Mouse (Mus musculus): Measurements from ENCODE around the gene Rdh13. TPM values are rescaled to one million over a fixed set of nuclear protein-coding genes. Genes with fewer than 3 reads are reported as not detected.

Rdh13 gene
- total and polyA plus RNA-seq, 3 experiments, result 25.1 to 34.1 (median 31.0) TPM

DNA sequence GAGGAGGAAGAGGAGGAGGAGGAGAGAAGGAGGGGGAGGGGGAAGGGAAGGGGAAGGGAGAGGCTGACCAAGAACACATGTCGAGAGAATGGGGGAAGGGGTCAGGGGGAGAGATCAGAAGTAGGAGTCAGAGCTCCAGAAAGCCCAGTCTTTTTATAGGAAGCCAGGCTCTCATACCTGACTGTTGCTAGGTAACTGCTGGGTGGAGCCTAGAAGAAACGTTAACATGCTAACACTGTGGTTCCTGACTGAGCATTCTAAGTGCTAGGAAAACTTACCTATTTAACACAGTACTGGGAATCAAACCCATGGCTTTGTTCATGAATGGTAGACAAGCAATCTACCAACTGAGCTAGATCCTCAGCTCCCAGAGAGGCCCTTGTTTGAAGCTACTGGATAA lies 3.8 kb upstream of the Rdh13 start:
- no peak for DNase-seq
- WGBS, result 21% methylated on average over 2 of the region's 2 CpGs

DNA sequence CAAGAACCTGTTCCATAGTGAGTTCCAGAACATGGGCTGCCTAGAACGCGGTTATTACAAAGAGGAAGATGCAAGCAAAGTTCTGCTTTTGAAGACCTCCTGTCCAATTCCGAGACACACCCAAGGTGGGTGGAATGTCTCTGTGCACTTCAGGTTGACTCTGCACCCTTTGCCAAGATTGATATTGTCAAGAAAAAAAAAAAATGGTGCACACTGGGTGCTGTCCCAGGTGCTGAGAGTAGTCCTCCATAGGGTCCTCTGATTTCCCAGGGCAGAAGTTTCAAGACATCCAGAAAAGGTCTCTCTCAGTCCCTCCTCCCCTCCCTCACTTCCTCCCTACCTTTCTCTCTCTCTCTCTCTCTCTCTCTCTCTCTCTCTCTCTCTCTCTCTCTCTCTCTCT lies 3.0 kb upstream of the Rdh13 start:
- intact Hi-C loops (cut with DNase I), result loop anchor here (5.0 to 10.0 kb wide), 3 partner anchors 54 to 824 kb away; partner anchors contain the start of genes Ppp1r12c, Prpf31, Rps9 and Tfpt
- H3K9ac ChIP-seq (ENCODE audit: low read depth, low read length), result no peak overlapping the region
- 86% methylated on average over 3 of the region's 3 CpGs for WGBS
- no peaks in the 10 kb centered on the region for H3K36me3 ChIP-seq (ENCODE audit: control insufficient read depth, insufficient read depth, low read length)
- H3K27ac ChIP-seq, result no peak overlapping the region
- no peak for DNase-seq
- TF ChIP-seq POLR2A (IDR thresholded peaks at IDR 0.05; ENCODE audit: insufficient read depth, low read depth, low read length) (no peak), CTCF (IDR thresholded peaks at IDR 0.05) (no peak), EP300 (IDR thresholded peaks at IDR 0.05; ENCODE audit: insufficient read depth, low read depth, low read length) (no peak)
- H3K27me3 ChIP-seq (ENCODE audit: control insufficient read depth, insufficient read depth, low read length), result no peaks in the 10 kb centered on the region
- no peak overlapping the region for H3K4me3 ChIP-seq
- no peaks in the 10 kb centered on the region for H3K79me2 ChIP-seq (replicated peaks; ENCODE audit: control insufficient read depth, insufficient read depth, low read length)
- H3K4me1 ChIP-seq (ENCODE audit: control insufficient read depth, insufficient read depth, low read length), result peaks cover 1% of the 10 kb centered on the region

More for the DNA sequence above, 3.8 kb upstream of the Rdh13 start:
- no peak for TF ChIP-seq EP300 (IDR thresholded peaks at IDR 0.05; ENCODE audit: insufficient read depth, low read depth, low read length)
- TF ChIP-seq CTCF (IDR thresholded peaks at IDR 0.05), result no peak
- TF ChIP-seq POLR2A (IDR thresholded peaks at IDR 0.05; ENCODE audit: insufficient read depth, low read depth, low read length), result no peak
- Histone ChIP-seq H3K4me3 (no peak overlapping the region), H3K9ac (ENCODE audit: low read depth, low read length) (no peak overlapping the region), H3K27ac (no peak overlapping the region), H3K4me1 (ENCODE audit: control insufficient read depth, insufficient read depth, low read length) (peaks cover 1% of the 10 kb centered on the region), H3K79me2 (replicated peaks; ENCODE audit: control insufficient read depth, insufficient read depth, low read length) (no peaks in the 10 kb centered on the region), H3K27me3 (ENCODE audit: control insufficient read depth, insufficient read depth, low read length) (no peaks in the 10 kb centered on the region), H3K36me3 (ENCODE audit: control insufficient read depth, insufficient read depth, low read length) (no peaks in the 10 kb centered on the region)
- intact Hi-C loops (cut with DNase I), result loop anchor here (5.0 to 10.0 kb wide), 3 partner anchors 53 to 824 kb away; partner anchors contain the start of genes Ppp1r12c, Prpf31, Rps9 and Tfpt

DNA sequence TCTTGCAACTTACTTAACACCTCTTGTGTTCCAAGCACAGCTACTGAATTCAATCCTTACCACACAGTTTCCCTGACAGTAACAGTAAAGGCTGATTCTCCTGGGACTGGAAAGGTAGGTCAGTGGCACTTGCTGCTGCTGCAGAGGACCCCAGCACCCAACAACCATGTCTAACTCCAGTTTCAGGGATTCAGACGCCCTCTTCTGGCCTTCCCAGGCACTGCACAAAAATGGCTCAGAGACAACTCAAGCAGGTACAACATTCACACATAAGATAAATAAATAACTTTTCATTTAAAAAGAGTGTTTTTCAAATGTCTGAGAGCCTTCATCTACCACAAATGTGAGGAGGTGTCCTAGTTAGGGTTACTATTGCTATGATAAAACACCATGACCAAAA lies 1.7 kb upstream of the Rdh13 start:
- Histone ChIP-seq H3K27me3 (ENCODE audit: control insufficient read depth, insufficient read depth, low read length) (no peaks in the 10 kb centered on the region), H3K4me1 (ENCODE audit: control insufficient read depth, insufficient read depth, low read length) (peaks cover 1% of the 10 kb centered on the region), H3K36me3 (ENCODE audit: control insufficient read depth, insufficient read depth, low read length) (no peaks in the 10 kb centered on the region), H3K9ac (ENCODE audit: low read depth, low read length) (no peak overlapping the region), H3K27ac (no peak overlapping the region), H3K79me2 (replicated peaks; ENCODE audit: control insufficient read depth, insufficient read depth, low read length) (no peaks in the 10 kb centered on the region), H3K4me3 (no peak overlapping the region)
- WGBS, result 9% methylated on average over 1 of the region's 1 CpGs
- intact Hi-C loops (cut with DNase I), result loop anchor here (5.0 to 10.0 kb wide), 3 partner anchors 55 to 822 kb away; partner anchors contain the start of genes Ppp1r12c, Prpf31, Rps9 and Tfpt
- TF ChIP-seq CTCF (IDR thresholded peaks at IDR 0.05) (peak; percentile 46), EP300 (IDR thresholded peaks at IDR 0.05; ENCODE audit: insufficient read depth, low read depth, low read length) (no peak), POLR2A (IDR thresholded peaks at IDR 0.05; ENCODE audit: insufficient read depth, low read depth, low read length) (no peak)
- DNase-seq, result no peak

DNA sequence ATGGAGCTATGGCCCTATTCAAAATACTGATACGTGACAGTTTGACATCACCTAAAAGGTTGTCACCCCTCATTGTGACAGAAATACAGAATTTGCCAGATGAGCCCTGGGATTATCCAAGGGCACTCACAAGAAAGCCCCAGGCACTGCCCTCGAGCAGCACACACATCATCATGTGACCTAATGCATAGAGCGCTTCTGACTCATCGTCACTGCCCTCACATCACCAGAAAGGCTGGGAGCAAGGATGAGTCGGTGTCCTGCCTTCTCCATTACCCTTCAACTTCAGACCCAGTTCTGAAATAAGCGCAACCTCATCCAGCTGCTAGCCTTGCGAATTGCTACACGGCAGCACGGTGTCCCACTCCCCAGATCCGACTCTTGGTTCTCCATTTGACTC lies 4.9 kb downstream of the Rdh13 start:
- H3K79me2 ChIP-seq (replicated peaks; ENCODE audit: control insufficient read depth, insufficient read depth, low read length), result no peaks in the 10 kb centered on the region; the same call in 1 of the 2 replicates
- H3K4me3 ChIP-seq, result no peak overlapping the region
- 87% methylated on average over 10 of the region's 10 CpGs for WGBS
- no peak for DNase-seq
- intact Hi-C loops (cut with DNase I), result loop anchor here (10.0 kb wide), 2 partner anchors 736 to 816 kb away; partner anchors contain the start of genes Prpf31, Rps9 and Tfpt
- peaks cover 1% of the 10 kb centered on the region for H3K4me1 ChIP-seq (ENCODE audit: control insufficient read depth, insufficient read depth, low read length)
- H3K9ac ChIP-seq (ENCODE audit: low read depth, low read length), result no peak overlapping the region
- no peaks in the 10 kb centered on the region for H3K27me3 ChIP-seq (ENCODE audit: control insufficient read depth, insufficient read depth, low read length)
- H3K27ac ChIP-seq, result no peak overlapping the region
- no peak for TF ChIP-seq EP300 (IDR thresholded peaks at IDR 0.05; ENCODE audit: insufficient read depth, low read depth, low read length)
- no peak for TF ChIP-seq CTCF (IDR thresholded peaks at IDR 0.05)
- TF ChIP-seq POLR2A (IDR thresholded peaks at IDR 0.05; ENCODE audit: insufficient read depth, low read depth, low read length), result no peak
- H3K36me3 ChIP-seq (ENCODE audit: control insufficient read depth, insufficient read depth, low read length), result no peaks in the 10 kb centered on the region

DNA sequence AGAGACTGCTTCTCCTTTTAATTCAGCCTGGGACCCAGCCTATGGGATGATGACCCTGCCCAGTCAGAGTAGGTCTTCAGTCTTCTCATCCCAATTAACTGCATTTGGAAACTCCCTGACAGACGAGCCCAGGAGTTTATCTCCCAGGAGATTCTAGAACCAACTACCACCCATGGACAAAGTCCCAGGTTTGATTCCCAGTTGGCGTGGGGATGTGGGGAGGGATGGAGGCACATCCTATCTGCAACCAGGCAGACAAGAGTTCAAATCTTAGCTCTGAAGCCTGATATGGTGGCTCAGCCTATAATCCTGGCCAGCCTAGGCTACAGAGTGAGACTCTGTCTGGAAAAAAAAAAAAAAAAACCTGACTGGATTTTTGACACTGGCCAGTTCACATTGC lies 7.7 kb downstream of the Rdh13 start:
- no peaks in the 10 kb centered on the region for H3K27me3 ChIP-seq (ENCODE audit: control insufficient read depth, insufficient read depth, low read length)
- H3K27ac ChIP-seq, result no peak overlapping the region
- H3K9ac ChIP-seq (ENCODE audit: low read depth, low read length), result no peak overlapping the region
- WGBS, result 83% methylated on average over 2 of the region's 2 CpGs
- TF ChIP-seq POLR2A (IDR thresholded peaks at IDR 0.05; ENCODE audit: insufficient read depth, low read depth, low read length) (no peak), CTCF (IDR thresholded peaks at IDR 0.05) (no peak), EP300 (IDR thresholded peaks at IDR 0.05; ENCODE audit: insufficient read depth, low read depth, low read length) (no peak)
- H3K4me1 ChIP-seq (ENCODE audit: control insufficient read depth, insufficient read depth, low read length), result no peaks in the 10 kb centered on the region
- intact Hi-C loops (cut with DNase I), result no loop called here
- DNase-seq, result no peak
- no peaks in the 10 kb centered on the region; the same call in 1 of the 2 replicates for H3K79me2 ChIP-seq (replicated peaks; ENCODE audit: control insufficient read depth, insufficient read depth, low read length)
- H3K36me3 ChIP-seq (ENCODE audit: control insufficient read depth, insufficient read depth, low read length), result no peaks in the 10 kb centered on the region
- H3K4me3 ChIP-seq, result no peak overlapping the region

DNA sequence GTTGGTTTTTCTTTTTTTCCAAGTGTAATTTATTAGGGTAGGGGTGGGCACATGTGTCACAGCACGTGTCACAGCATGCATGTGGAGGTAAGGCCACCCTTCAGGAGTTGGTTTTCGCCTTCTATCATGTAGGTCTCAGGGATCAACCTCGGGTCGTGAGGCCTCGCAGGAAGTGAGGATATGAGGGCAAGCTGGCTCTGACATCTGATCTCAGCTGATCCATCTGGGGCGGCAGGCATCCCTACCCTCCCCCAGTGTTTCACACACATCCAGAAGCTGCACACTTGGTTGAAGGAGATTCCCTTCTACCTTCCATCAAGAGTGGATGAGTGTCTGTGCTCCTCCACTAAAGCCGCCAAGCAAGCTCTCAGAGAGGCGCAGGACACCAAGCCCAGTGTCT lies 13.4 kb downstream of the Rdh13 start:
- Histone ChIP-seq H3K27me3 (ENCODE audit: control insufficient read depth, insufficient read depth, low read length) (no peaks in the 10 kb centered on the region), H3K79me2 (replicated peaks; ENCODE audit: control insufficient read depth, insufficient read depth, low read length) (no peaks in the 10 kb centered on the region; the same call in 1 of the 2 replicates), H3K4me3 (no peak overlapping the region), H3K27ac (no peak overlapping the region), H3K36me3 (ENCODE audit: control insufficient read depth, insufficient read depth, low read length) (no peaks in the 10 kb centered on the region), H3K9ac (ENCODE audit: low read depth, low read length) (no peak overlapping the region), H3K4me1 (ENCODE audit: control insufficient read depth, insufficient read depth, low read length) (no peaks in the 10 kb centered on the region)
- no peak for DNase-seq
- WGBS, result 88% methylated on average over 8 of the region's 8 CpGs
- intact Hi-C loops (cut with DNase I), result loop anchor here (2.0 kb wide), 1 partner anchor 93 kb away; the partner anchor contains the start of gene Tnni3
- TF ChIP-seq CTCF (IDR thresholded peaks at IDR 0.05) (no peak), EP300 (IDR thresholded peaks at IDR 0.05; ENCODE audit: insufficient read depth, low read depth, low read length) (no peak), POLR2A (IDR thresholded peaks at IDR 0.05; ENCODE audit: insufficient read depth, low read depth, low read length) (no peak)
